Mouse (Mus musculus) neutrophil, adult 5-6 weeks (primary cell): ENCODE data around the gene Gli1. TPM values are rescaled to one million over a fixed set of nuclear protein-coding genes. Genes with fewer than 3 reads are reported as not detected.

ENCODE experiments used
- ATAC-seq: fragments of 151-379, 151-347 bp; 2 replicates; pipeline ENCODE4 v1.8.0; 2017; ENCODE audit warnings: mild to moderate bottlenecking, moderate TSS enrichment; ENCODE audit not compliant: insufficient number of reproducible peaks, poor library complexity, low FRiP score, severe bottlenecking; ENCODE audit errors: extremely low read depth
- total RNA-seq: library from RNA; stranded (forward); fragments of 200-1000 nt; gene quantifications from 2 replicates; pipeline ENCODE4 v1.2.3, GENCODE M21; 2017

Gli1 gene
- total RNA-seq, 1 experiment from 2014 or later, result not detected

GRCm38 (mm10) chr10:127286194-127286593, 55.6 kb downstream of the Gli1 start:
- no peak for ATAC-seq

- no peak for ATAC-seq
Observed at GRCm38 (mm10) chr10:127285644-127286043, 56.1 kb downstream of the Gli1 start.

- no peak for ATAC-seq
Observed at GRCm38 (mm10) chr10:127284724-127285500, 56.9 kb downstream of the Gli1 start.

DNA sequence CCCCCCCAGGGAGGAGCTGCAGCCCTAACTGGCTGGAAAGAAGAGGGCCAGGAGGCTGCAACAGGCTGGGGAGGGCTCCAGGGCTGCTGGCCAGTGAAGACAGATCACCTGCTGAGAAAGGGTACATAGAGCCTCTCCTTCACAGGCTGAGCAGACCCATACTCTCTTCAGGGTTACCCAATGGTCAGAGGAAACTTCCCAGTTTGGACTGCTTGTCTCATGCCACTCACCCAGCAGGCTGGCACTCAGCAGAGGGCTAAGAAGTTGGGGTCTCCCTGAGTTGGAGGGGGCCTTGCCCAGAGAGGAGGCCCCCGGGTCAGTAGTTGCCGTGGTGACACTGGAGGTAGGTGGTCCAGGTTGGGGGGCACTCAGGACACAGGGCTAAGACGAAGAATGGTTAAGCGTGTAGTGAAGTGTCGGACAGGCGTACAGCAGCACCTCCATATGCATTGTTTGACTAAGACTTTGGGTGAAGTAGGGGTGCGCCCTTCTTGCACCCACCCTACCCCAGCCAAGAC, 57.6 kb downstream of the Gli1 start:
- no peak for ATAC-seq

GRCm38 (mm10) chr10:127282620-127283215, 59.1 kb downstream of the Gli1 start:
- no peak for ATAC-seq

GRCm38 (mm10) chr10:127281316-127281715, 60.5 kb downstream of the Gli1 start:
- no peak for ATAC-seq

Other genes with a start within 250 kb of the Gli1 start
- 157 and 176 TPM in 2 replicates for gene Os9, start 220.8 kb downstream of the Gli1 start, total RNA-seq
- gene B4galnt1, start 176.7 kb downstream of the Gli1 start, total RNA-seq, result 246 and 273 TPM in 2 replicates
- 2.5 and 3.0 TPM in 2 replicates for gene Slc26a10, start 161.3 kb downstream of the Gli1 start, total RNA-seq
- not detected in 2 replicates for gene Arhgef25, start 151.9 kb downstream of the Gli1 start, total RNA-seq
- gene Dtx3, start 146.2 kb downstream of the Gli1 start, total RNA-seq, result 9.0 and 11.5 TPM in 2 replicates
- 36.5 and 37.1 TPM in 2 replicates for gene Pip4k2c, start 130.4 kb downstream of the Gli1 start, total RNA-seq
- not detected in 2 replicates for gene Kif5a, start 78.6 kb downstream of the Gli1 start, total RNA-seq
- gene Dctn2, start 75.6 kb downstream of the Gli1 start, total RNA-seq, result 89.5 and 94.5 TPM in 2 replicates
- gene Mbd6, start 53.0 kb downstream of the Gli1 start, total RNA-seq, result 19.9 and 27.8 TPM in 2 replicates
- 57.0 and 63.3 TPM in 2 replicates for gene Mars, start 30.2 kb downstream of the Gli1 start, total RNA-seq
- gene Arhgap9, start 20.0 kb downstream of the Gli1 start, total RNA-seq, result 146 and 150 TPM in 2 replicates
- gene Inhbe, start 12.4 kb upstream of the Gli1 start, total RNA-seq, result 0.12 TPM in 1 of 2 replicates, not detected in the other
- gene Inhbc, start 28.5 kb upstream of the Gli1 start, total RNA-seq, result not detected in 2 replicates
- gene R3hdm2, start 38.4 kb upstream of the Gli1 start, total RNA-seq, result 51.8 and 67.4 TPM in 2 replicates
- 6.0 and 9.8 TPM in 2 replicates for gene Stac3, start 159.7 kb upstream of the Gli1 start, total RNA-seq
- gene Ndufa4l2, start 173.0 kb upstream of the Gli1 start, total RNA-seq, result not detected in 2 replicates
- gene Shmt2, start 180.5 kb upstream of the Gli1 start, total RNA-seq, result 22.8 and 25.0 TPM in 2 replicates
- not detected in 2 replicates for gene Nxph4, start 192.6 kb upstream of the Gli1 start, total RNA-seq